Comparison of ENCODE assay signal across 8 mouse cellular contexts in the genomic region with DNA sequence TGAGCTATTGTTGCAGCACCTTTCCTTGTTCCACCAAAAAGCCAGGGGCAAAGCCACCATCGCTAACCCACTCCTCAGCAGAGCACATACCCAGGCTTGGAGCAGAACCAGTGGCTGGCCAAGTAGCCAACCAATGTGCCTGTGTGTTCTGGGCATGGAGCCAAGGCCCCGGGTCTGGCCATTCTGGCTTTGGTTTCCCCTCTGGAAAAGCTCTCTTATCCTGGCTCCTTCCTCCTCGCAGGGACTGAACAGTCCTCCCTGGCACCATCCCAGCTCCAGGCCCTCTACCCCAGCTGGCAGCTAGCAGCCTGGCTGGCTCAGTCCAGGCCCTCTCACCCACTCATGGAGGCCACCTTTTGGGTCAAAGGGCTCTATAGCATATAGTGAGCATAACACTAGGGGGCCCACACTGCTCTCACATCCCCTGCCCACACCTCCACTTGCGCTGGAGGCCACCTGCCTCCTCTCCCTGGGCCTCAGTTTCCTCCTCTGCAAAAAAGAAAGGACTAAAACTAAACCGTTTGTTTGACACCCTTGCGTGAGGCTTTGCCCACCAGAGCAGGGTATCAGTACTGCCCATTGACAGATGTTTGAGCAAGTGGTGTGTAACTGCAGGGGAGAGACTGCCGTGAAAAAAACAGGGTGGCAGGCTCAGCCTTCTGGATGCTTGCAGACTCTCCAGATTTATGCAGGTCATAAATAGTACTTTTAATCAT. TPM values are rescaled to one million over a fixed set of nuclear protein-coding genes. Genes with fewer than 3 reads are reported as not detected.
DNase-seq lines count a peak whose midpoint lies in the region; ATAC-seq and TF ChIP-seq lines count a peak whose summit lies in the region.

No protein-coding gene starts in this region.

- H3K4me2 ChIP-seq in hindbrain, embryonic 15.5 days: peak overlapping the region; percentile 62

- H3K9me3 ChIP-seq in hindbrain, embryonic 15.5 days: no peaks in the 10 kb centered on the region

- peak; percentile 71 for ATAC-seq in hindbrain, embryonic 15.5 days (ENCODE audit: low FRiP score, low read depth)

- H3K4me3 ChIP-seq in hindbrain, embryonic 15.5 days: peak overlapping the region; percentile 42
- peak overlapping the region; percentile 62 for H3K4me3 ChIP-seq in small intestine, adult 2 months (ENCODE audit: low read depth, low read length)

- WGBS in hindbrain, embryonic 15.5 days: 30% methylated on average over 7 of the region's 7 CpGs
- WGBS in small intestine, adult 2 months: 17% methylated on average over 7 of the region's 7 CpGs

- H3K27ac ChIP-seq in hindbrain, embryonic 15.5 days (replicated peaks): peak overlapping the region; percentile 74
- H3K27ac ChIP-seq in small intestine, adult 2 months (ENCODE audit: insufficient read depth, low read depth, low read length): peak overlapping the region; percentile 37

- H3K27me3 ChIP-seq in hindbrain, embryonic 15.5 days: no peaks in the 10 kb centered on the region
- H3K27me3 ChIP-seq in small intestine, adult 2 months (ENCODE audit: control insufficient read depth, insufficient read depth, low read length): no peaks in the 10 kb centered on the region

- peak overlapping the region; percentile 32 for H3K9ac ChIP-seq in hindbrain, embryonic 15.5 days

- no peak for TF ChIP-seq CTCF in small intestine, adult 2 months (IDR thresholded peaks at IDR 0.05; ENCODE audit: extremely low read depth, insufficient read length, insufficient replicate concordance, low read depth, low read length)

- peaks cover 5% of the 10 kb centered on the region; the same call in 1 of the 2 replicates for H3K36me3 ChIP-seq in hindbrain, embryonic 15.5 days
- H3K36me3 ChIP-seq in small intestine, adult 2 months (ENCODE audit: control insufficient read depth, insufficient read depth, low read length): peaks cover 21% of the 10 kb centered on the region

- peaks cover 71% of the 10 kb centered on the region for H3K4me1 ChIP-seq in hindbrain, embryonic 15.5 days (replicated peaks)
- H3K4me1 ChIP-seq in small intestine, adult 2 months (ENCODE audit: control insufficient read depth, insufficient read depth, insufficient read length, low read length): peaks cover 25% of the 10 kb centered on the region

- no peak for TF ChIP-seq POLR2A in small intestine, adult 2 months (IDR thresholded peaks at IDR 0.05; ENCODE audit: low read depth, low read length)

- DNase-seq in Muller cell, postnatal 12 days (ENCODE audit: inconsistent ontology term): peak; percentile 91
- peak; percentile 92 for DNase-seq in cerebellum, adult 9-10 months
- peak; percentile 76 to 83 for DNase-seq in frontal cortex, postnatal 36 days (ENCODE audit: low spot score in 2 of 2)
- peak; percentile 66 to 74 for DNase-seq in left cerebral cortex, adult 18-20 months (ENCODE audit: low spot score in 2 of 2)
- peak; percentile 75 for DNase-seq in lung, postnatal 25 days (ENCODE audit: low spot score)
- DNase-seq in embryo, embryonic 10 days (ENCODE audit: low spot score): no peak

RNA-seq across cellular contexts. Expression of gene Srebf1, which starts 13.0 kb away (rescaled TPM):
- polyA plus RNA-seq in hindbrain, embryonic 15.5 days (2015; fragmentation: Nextera tagmentation; extraction: Ambion mirVana): 47.7 and 50.9 TPM in 2 replicates
- 10 to 100 TPM; 66.2 to 68.2 TPM for total RNA-seq in left cerebral cortex, adult 18-20 months (2021)
- 92.9 and 154 TPM in 2 replicates for polyA plus RNA-seq in small intestine, adult 2 months (2012; rRNA removed)
